Comparison of ENCODE assay signal across 8 mouse cellular contexts in the genomic region with DNA sequence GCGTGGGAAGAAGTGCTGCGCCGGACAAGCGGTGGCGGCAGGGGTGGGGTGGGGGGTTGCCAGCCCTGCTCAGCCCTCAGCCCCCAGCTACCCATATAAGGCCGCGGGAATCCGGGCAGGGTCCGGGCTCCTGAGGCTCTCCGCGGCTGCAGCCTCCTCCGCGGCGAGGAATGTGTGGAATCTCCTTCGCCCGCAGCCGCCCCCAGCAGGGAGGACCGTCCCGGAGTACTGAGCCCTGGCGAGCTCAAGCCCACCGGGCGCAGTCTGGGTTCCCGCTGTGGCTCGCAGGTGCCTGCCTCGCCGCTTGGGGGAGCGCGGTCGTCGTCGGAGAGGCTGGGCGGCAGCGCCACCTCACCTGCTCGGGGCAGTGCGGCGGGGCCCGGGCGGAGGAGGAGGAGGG. TPM values are rescaled to one million over a fixed set of nuclear protein-coding genes. Genes with fewer than 3 reads are reported as not detected.
A peak's percentile ranks its signal among the peaks of the same experiment; 100 is the strongest.
DNase-seq lines count a peak whose midpoint lies in the region; ATAC-seq and TF ChIP-seq lines count a peak whose summit lies in the region.

No protein-coding gene starts in this region.

- H3K9ac ChIP-seq in hindbrain, postnatal 0 days (replicated peaks; ENCODE audit: low read length) = peak overlapping the region; percentile 28; the same call in 1 of the 2 replicates

- no peaks in the 10 kb centered on the region for H3K9me3 ChIP-seq in hindbrain, postnatal 0 days (ENCODE audit: low read length)

- peak overlapping the region; percentile 49 for H3K4me3 ChIP-seq in hindbrain, postnatal 0 days (ENCODE audit: low read length)

- peak; percentile 67 for DNase-seq in adipocyte (ENCODE audit: low spot score)
- peak; percentile 43 to 63 for DNase-seq in cerebellum, postnatal 4 days (ENCODE audit: low spot score in 2 of 2)
- peak; percentile 82 for DNase-seq in gastrocnemius, postnatal 10 days
- peak; percentile 69 for DNase-seq in hindbrain, postnatal 0 days (ENCODE audit: low spot score)
- DNase-seq in left cerebral cortex, postnatal 36 days (ENCODE audit: low spot score in 2 of 2) = peak; percentile 68 to 71
- DNase-seq in mesoderm, embryonic 11.5 days (ENCODE audit: low read depth, low spot score) = peak; percentile 87
- DNase-seq in right cerebral cortex, postnatal 36 days (ENCODE audit: low spot score in 2 of 2) = peak; percentile 53 to 63
- peak; percentile 79 to 82 for DNase-seq in urinary bladder, postnatal 36 days (ENCODE audit: low spot score in 2 of 2)

- intact Hi-C loops in left cerebral cortex, postnatal 36 days (cut with DNase I) = loop anchor here (1.0 to 2.0 kb wide), 2 partner anchors 36 to 80 kb away; no protein-coding TSS in a partner anchor

- peaks cover 5% of the 10 kb centered on the region; the same call in 1 of the 2 replicates for H3K4me1 ChIP-seq in hindbrain, postnatal 0 days (ENCODE audit: insufficient read depth, low read length)

- no peak overlapping the region for H3K27ac ChIP-seq in hindbrain, postnatal 0 days

- H3K4me2 ChIP-seq in hindbrain, postnatal 0 days (ENCODE audit: low read depth, low read length) = peak overlapping the region; percentile 80

- 2% methylated on average over 26 of the region's 38 CpGs for WGBS in hindbrain, postnatal 0 days

- H3K27me3 ChIP-seq in hindbrain, postnatal 0 days (ENCODE audit: insufficient read depth, low read length) = no peaks in the 10 kb centered on the region; the same call in 1 of the 2 replicates

- H3K36me3 ChIP-seq in hindbrain, postnatal 0 days (ENCODE audit: insufficient read depth, low read length) = no peaks in the 10 kb centered on the region

- ATAC-seq in hindbrain, postnatal 0 days = peak; percentile 84

- peak; percentile 55 for TF ChIP-seq CTCF in hindbrain, postnatal 0 days (IDR thresholded peaks at IDR 0.05; ENCODE audit: low read depth)

RNA-seq across cellular contexts. Expression of a gene that starts 0.3 kb away (rescaled TPM):
- 10 to 100 TPM; 30.0 to 31.4 TPM for total RNA-seq in gastrocnemius, postnatal 10 days (2021)
- total RNA-seq in hindbrain, postnatal 0 days (2014; rRNA removed) = 4.8 and 6.9 TPM in 2 replicates
- polyA plus RNA-seq in hindbrain, postnatal 0 days (2015; fragmentation: Nextera tagmentation; extraction: Ambion mirVana) = 2.1 and 2.9 TPM in 2 replicates
- total RNA-seq in left cerebral cortex, postnatal 36 days (2021) = 100 to 1,000 TPM in 1 of 2 experiments, 10 to 100 TPM in 1; 91.8 to 103 TPM
